Mouse (Mus musculus): ENCODE data around the gene Tectb.

The Tectb gene

DNA sequence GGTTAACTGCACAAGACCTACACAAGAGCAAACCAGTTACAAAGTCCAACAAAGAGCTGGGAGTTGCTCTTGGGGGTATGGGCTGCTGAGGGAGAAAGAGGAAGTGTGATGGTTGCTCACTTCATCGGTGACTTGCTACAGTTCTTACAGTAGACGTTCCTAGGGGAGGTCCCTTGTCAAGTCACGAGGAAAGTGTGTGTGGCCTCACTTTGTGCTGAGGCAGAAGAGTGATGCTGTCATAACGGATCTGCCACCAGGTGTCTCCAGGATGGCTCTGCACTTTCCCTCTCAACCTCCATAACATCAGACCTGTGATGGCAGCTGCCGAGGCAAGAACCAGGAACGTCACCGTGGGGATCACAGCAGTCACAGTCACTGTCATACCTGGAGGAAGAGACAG lies 46.6 kb downstream of the Tectb start:
- in situ Hi-C loops (cut with MboI; ENCODE audit: low pct_unique_long_range_greater_than_20kb in 1 of 2, low sequenced_read_pairs in 2 of 2, unreplicated experiment in 1 of 2), result loop anchor here in 1 of 2 experiments (10.0 kb wide), 1 partner anchor 78 kb away; no protein-coding TSS in a partner anchor

- in situ Hi-C loops (cut with MboI; ENCODE audit: low pct_unique_long_range_greater_than_20kb in 1 of 2, low sequenced_read_pairs in 2 of 2, unreplicated experiment in 1 of 2), result no loop called here
Observed at GRCm38 (mm10) chr19:55231081-55231480, 50.5 kb downstream of the Tectb start.

- in situ Hi-C loops (cut with MboI; ENCODE audit: low pct_unique_long_range_greater_than_20kb in 1 of 2, low sequenced_read_pairs in 2 of 2, unreplicated experiment in 1 of 2), result no loop called here
Observed at GRCm38 (mm10) chr19:55232136-55232535, 51.6 kb downstream of the Tectb start.

- in situ Hi-C loops (cut with MboI; ENCODE audit: low pct_unique_long_range_greater_than_20kb in 1 of 2, low sequenced_read_pairs in 2 of 2, unreplicated experiment in 1 of 2), result no loop called here
Observed at GRCm38 (mm10) chr19:55236026-55236425, 55.5 kb downstream of the Tectb start.

DNA sequence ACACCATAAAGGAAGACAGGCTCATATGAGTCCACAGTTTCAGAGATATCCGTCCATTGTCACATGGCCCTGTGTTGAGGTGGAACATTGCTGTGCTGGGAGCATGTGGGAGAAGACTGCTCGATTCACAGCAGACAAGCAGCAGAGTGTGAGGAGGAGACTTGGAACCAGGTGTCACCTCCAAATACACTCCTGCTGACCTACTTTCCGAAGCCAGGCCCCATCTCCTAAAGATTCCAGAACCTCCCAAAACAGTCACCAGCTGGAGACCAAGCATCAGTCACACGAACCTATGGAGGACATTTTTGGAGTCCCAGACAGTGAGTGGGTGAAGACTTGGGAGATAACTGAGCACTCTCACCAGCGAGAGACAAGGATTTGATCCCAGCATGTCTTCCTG lies 56.0 kb downstream of the Tectb start:
- in situ Hi-C loops (cut with MboI; ENCODE audit: low pct_unique_long_range_greater_than_20kb in 1 of 2, low sequenced_read_pairs in 2 of 2, unreplicated experiment in 1 of 2), result no loop called here

GRCm38 (mm10) chr19:55239766-55240426 lies 59.4 kb downstream of the Tectb start:
- in situ Hi-C loops (cut with MboI; ENCODE audit: low pct_unique_long_range_greater_than_20kb in 1 of 2, low sequenced_read_pairs in 2 of 2, unreplicated experiment in 1 of 2), result no loop called here

DNA sequence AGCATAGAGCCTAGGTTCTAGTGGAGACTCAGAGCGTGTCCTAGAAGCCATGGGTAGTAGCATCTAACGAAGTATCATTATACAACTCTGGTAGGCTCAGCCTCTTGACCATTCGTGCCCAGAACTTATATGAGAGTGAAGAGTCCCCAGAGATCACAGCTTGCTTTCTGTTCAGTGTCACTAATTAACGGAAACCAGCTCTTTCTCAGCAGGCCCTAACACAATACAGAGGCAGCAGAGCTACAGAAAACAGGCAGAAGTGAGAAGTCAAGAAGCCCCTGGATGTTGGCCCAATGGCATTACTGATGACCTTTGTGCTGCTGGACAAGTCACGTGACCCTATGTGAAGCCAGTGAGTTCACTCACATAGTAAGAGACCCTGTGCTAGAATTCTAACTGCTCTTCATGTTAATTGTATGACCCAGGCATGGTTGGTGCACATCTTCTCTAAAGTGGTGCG lies 60.7 kb downstream of the Tectb start, which contains the start of gene Gucy2g:
Gucy2g (minus strand) TSS at position 51 of the 460 bp plus-strand sequence.
- in situ Hi-C loops (cut with MboI; ENCODE audit: low pct_unique_long_range_greater_than_20kb in 1 of 2, low sequenced_read_pairs in 2 of 2, unreplicated experiment in 1 of 2), result no loop called here

- in situ Hi-C loops (cut with MboI; ENCODE audit: low pct_unique_long_range_greater_than_20kb in 1 of 2, low sequenced_read_pairs in 2 of 2, unreplicated experiment in 1 of 2), result no loop called here
Observed at GRCm38 (mm10) chr19:55244791-55245231, 64.3 kb downstream of the Tectb start.

All from mouse embryonic stem cell (cell line).